In genomic region chr11:115708956-115709828, GRCm38 (mm10) we compare ENCODE assay signal across 8 mouse cellular contexts. TPM values are rescaled to one million over a fixed set of nuclear protein-coding genes. Genes with fewer than 3 reads are reported as not detected.
DNase-seq lines count a peak whose midpoint lies in the region; ATAC-seq and TF ChIP-seq lines count a peak whose summit lies in the region.

No protein-coding gene starts in this region.

- H3K27ac ChIP-seq in gastrocnemius, adult 2 months = peak overlapping the region; percentile 90
- H3K27ac ChIP-seq in embryonic facial prominence, embryonic 14.5 days (replicated peaks; ENCODE audit: low read depth, low read length) = peak overlapping the region; percentile 61
- peak overlapping the region; percentile 96 for H3K27ac ChIP-seq in hindbrain, postnatal 0 days
- H3K27ac ChIP-seq in limb, embryonic 13.5 days = peak overlapping the region; percentile 72
- H3K27ac ChIP-seq in midbrain, postnatal 0 days (ENCODE audit: low read depth, low read length) = peak overlapping the region; percentile 96

- intact Hi-C loops in gastrocnemius, adult 2 months (cut with DNase I) = no loop called here

- peak overlapping the region; percentile 99 for H3K4me3 ChIP-seq in gastrocnemius, adult 2 months
- H3K4me3 ChIP-seq in embryonic facial prominence, embryonic 14.5 days (ENCODE audit: low read depth, low read length) = peak overlapping the region; percentile 100
- peak overlapping the region; percentile 99 for H3K4me3 ChIP-seq in hindbrain, postnatal 0 days (ENCODE audit: low read length)
- H3K4me3 ChIP-seq in limb, embryonic 13.5 days = peak overlapping the region; percentile 99
- peak overlapping the region; percentile 99 for H3K4me3 ChIP-seq in midbrain, postnatal 0 days (ENCODE audit: low read depth, low read length)

- H3K4me1 ChIP-seq in embryonic facial prominence, embryonic 14.5 days (ENCODE audit: control insufficient read depth, insufficient read depth, low read length) = peaks cover 9% of the 10 kb centered on the region
- H3K4me1 ChIP-seq in hindbrain, postnatal 0 days (ENCODE audit: insufficient read depth, low read length) = 0 out of 2 replicates have a peak, but pooled peaks cover 12% of the 10 kb centered on the region
- H3K4me1 ChIP-seq in limb, embryonic 13.5 days = peaks cover 27% of the 10 kb centered on the region
- H3K4me1 ChIP-seq in midbrain, postnatal 0 days (ENCODE audit: insufficient read depth, low read length) = peaks cover 5% of the 10 kb centered on the region; the same call in 1 of the 2 replicates

- peak overlapping the region; percentile 98 for H3K9ac ChIP-seq in embryonic facial prominence, embryonic 14.5 days (ENCODE audit: low read depth, low read length)
- H3K9ac ChIP-seq in hindbrain, postnatal 0 days (replicated peaks; ENCODE audit: low read length) = peak overlapping the region; percentile 97
- H3K9ac ChIP-seq in limb, embryonic 13.5 days = peak overlapping the region; percentile 65
- peak overlapping the region; percentile 55; the same call in 1 of the 2 replicates for H3K9ac ChIP-seq in midbrain, postnatal 0 days (replicated peaks; ENCODE audit: low read length, poor library complexity, severe bottlenecking)

- no peaks in the 10 kb centered on the region for H3K27me3 ChIP-seq in embryonic facial prominence, embryonic 14.5 days (replicated peaks; ENCODE audit: control insufficient read depth, insufficient read depth, low read length)
- no peaks in the 10 kb centered on the region for H3K27me3 ChIP-seq in hindbrain, postnatal 0 days (ENCODE audit: insufficient read depth, low read length)
- H3K27me3 ChIP-seq in limb, embryonic 13.5 days = no peaks in the 10 kb centered on the region
- no peaks in the 10 kb centered on the region for H3K27me3 ChIP-seq in midbrain, postnatal 0 days (ENCODE audit: insufficient read depth, low read length)

- H3K9me3 ChIP-seq in embryonic facial prominence, embryonic 14.5 days (ENCODE audit: control insufficient read depth, low read length) = no peaks in the 10 kb centered on the region
- no peaks in the 10 kb centered on the region for H3K9me3 ChIP-seq in hindbrain, postnatal 0 days (ENCODE audit: low read length)
- no peaks in the 10 kb centered on the region for H3K9me3 ChIP-seq in limb, embryonic 13.5 days
- H3K9me3 ChIP-seq in midbrain, postnatal 0 days (ENCODE audit: low read length) = no peaks in the 10 kb centered on the region

- peak overlapping the region; percentile 79 for H3K4me2 ChIP-seq in embryonic facial prominence, embryonic 14.5 days (ENCODE audit: low read depth, low read length)
- peak overlapping the region; percentile 91 for H3K4me2 ChIP-seq in hindbrain, postnatal 0 days (ENCODE audit: low read depth, low read length)
- H3K4me2 ChIP-seq in limb, embryonic 13.5 days (replicated peaks) = peak overlapping the region; percentile 90
- peak overlapping the region; percentile 65 for H3K4me2 ChIP-seq in midbrain, postnatal 0 days (ENCODE audit: low read depth, low read length, poor library complexity, severe bottlenecking)

- DNase-seq in gastrocnemius, adult 2 months = peak; percentile 46
- DNase-seq in gastrocnemius, adult 18-20 months (ENCODE audit: low spot score) = no peak
- peak; percentile 55 for DNase-seq in MN1 (ENCODE audit: low spot score)
- DNase-seq in embryonic facial prominence, embryonic 14.5 days (ENCODE audit: low spot score) = peak; percentile 41
- DNase-seq in hindbrain, postnatal 0 days (ENCODE audit: low spot score) = peak; percentile 58
- DNase-seq in midbrain, postnatal 0 days (ENCODE audit: low spot score) = peak; percentile 54
- peak; percentile 64 for DNase-seq in thymus, postnatal 25 days

- no peaks in the 10 kb centered on the region for H3K36me3 ChIP-seq in embryonic facial prominence, embryonic 14.5 days (ENCODE audit: control insufficient read depth, insufficient read depth, low read length)
- no peaks in the 10 kb centered on the region for H3K36me3 ChIP-seq in hindbrain, postnatal 0 days (ENCODE audit: insufficient read depth, low read length)
- H3K36me3 ChIP-seq in limb, embryonic 13.5 days = no peaks in the 10 kb centered on the region
- no peaks in the 10 kb centered on the region for H3K36me3 ChIP-seq in midbrain, postnatal 0 days (ENCODE audit: insufficient read depth, low read length)

- no peak for TF ChIP-seq CTCF in gastrocnemius, adult 2 months (IDR thresholded peaks at IDR 0.05)
- no peak for TF ChIP-seq CTCF in hindbrain, postnatal 0 days (IDR thresholded peaks at IDR 0.05; ENCODE audit: low read depth)
- TF ChIP-seq CTCF in midbrain, postnatal 0 days (IDR thresholded peaks at IDR 0.05) = no peak

- WGBS in embryonic facial prominence, embryonic 14.5 days = 2% methylated on average over 23 of the region's 23 CpGs
- under 1% methylated on average over 23 of the region's 23 CpGs for WGBS in hindbrain, postnatal 0 days
- WGBS in limb, embryonic 13.5 days = 1% methylated on average over 14 of the region's 23 CpGs
- 1% methylated on average over 23 of the region's 23 CpGs for WGBS in midbrain, postnatal 0 days

- ATAC-seq in embryonic facial prominence, embryonic 14.5 days (ENCODE audit: low read depth) = peak; percentile 59
- ATAC-seq in hindbrain, postnatal 0 days = peak; percentile 63; the same call in 1 of the 2 replicates
- peak; percentile 64; the same call in 1 of the 2 replicates for ATAC-seq in limb, embryonic 13.5 days (ENCODE audit: low FRiP score, low read depth)
- peak; percentile 53 for ATAC-seq in midbrain, postnatal 0 days (ENCODE audit: low FRiP score)

RNA-seq across cellular contexts. Expression of gene Grb2, which starts 0.8 kb away (rescaled TPM):
- total RNA-seq in gastrocnemius, adult 2 months (2021) = 10 to 100 TPM; 60.3 to 74.7 TPM
- 10 to 100 TPM; 63.9 to 66.6 TPM for total RNA-seq in gastrocnemius, adult 18-20 months (2021)
- 66.7 TPM in 2 replicates for polyA plus RNA-seq in embryonic facial prominence, embryonic 14.5 days (2014; fragmentation: Nextera tagmentation; extraction: Ambion mirVana)
- 68.0 and 76.6 TPM in 2 replicates for total RNA-seq in hindbrain, postnatal 0 days (2014; rRNA removed)
- 139 and 159 TPM in 2 replicates for polyA plus RNA-seq in hindbrain, postnatal 0 days (2015; fragmentation: Nextera tagmentation; extraction: Ambion mirVana)
- 96.5 and 102 TPM in 2 replicates for polyA plus RNA-seq in limb, embryonic 13.5 days (2015; fragmentation: Nextera tagmentation; extraction: Ambion mirVana)
- 85.8 and 87.0 TPM in 2 replicates for total RNA-seq in midbrain, postnatal 0 days (2014; rRNA removed)
- 153 and 158 TPM in 2 replicates for polyA plus RNA-seq in midbrain, postnatal 0 days (2015; fragmentation: Nextera tagmentation; extraction: Ambion mirVana)

RNA-seq across cellular contexts. Expression of gene Tmem94, which starts 56.0 kb away (rescaled TPM):
- total RNA-seq in gastrocnemius, adult 2 months (2021) = 10 to 100 TPM; 90.6 to 99.5 TPM
- 10 to 100 TPM; 85.1 to 88.2 TPM for total RNA-seq in gastrocnemius, adult 18-20 months (2021)
- polyA plus RNA-seq in embryonic facial prominence, embryonic 14.5 days (2014; fragmentation: Nextera tagmentation; extraction: Ambion mirVana) = 15.4 and 18.2 TPM in 2 replicates
- total RNA-seq in hindbrain, postnatal 0 days (2014; rRNA removed) = 42.4 and 42.6 TPM in 2 replicates
- 12.5 and 16.1 TPM in 2 replicates for polyA plus RNA-seq in hindbrain, postnatal 0 days (2015; fragmentation: Nextera tagmentation; extraction: Ambion mirVana)
- 22.7 and 31.9 TPM in 2 replicates for polyA plus RNA-seq in limb, embryonic 13.5 days (2015; fragmentation: Nextera tagmentation; extraction: Ambion mirVana)
- total RNA-seq in midbrain, postnatal 0 days (2014; rRNA removed) = 26.5 and 32.7 TPM in 2 replicates
- 14.6 and 15.9 TPM in 2 replicates for polyA plus RNA-seq in midbrain, postnatal 0 days (2015; fragmentation: Nextera tagmentation; extraction: Ambion mirVana)
